Mouse (Mus musculus): ENCODE measurements around the gene Igll1. TPM values are rescaled to one million over a fixed set of nuclear protein-coding genes. Genes with fewer than 3 reads are reported as not detected.
"Not testable (repeated sequence)": the region's sequence is repeated elsewhere in the genome, so short reads cannot be mapped to it uniquely, and the experiment has no call there.

Gene Igll1
- total RNA-seq, 2 experiments from 2014 or later: not detected

DNA sequence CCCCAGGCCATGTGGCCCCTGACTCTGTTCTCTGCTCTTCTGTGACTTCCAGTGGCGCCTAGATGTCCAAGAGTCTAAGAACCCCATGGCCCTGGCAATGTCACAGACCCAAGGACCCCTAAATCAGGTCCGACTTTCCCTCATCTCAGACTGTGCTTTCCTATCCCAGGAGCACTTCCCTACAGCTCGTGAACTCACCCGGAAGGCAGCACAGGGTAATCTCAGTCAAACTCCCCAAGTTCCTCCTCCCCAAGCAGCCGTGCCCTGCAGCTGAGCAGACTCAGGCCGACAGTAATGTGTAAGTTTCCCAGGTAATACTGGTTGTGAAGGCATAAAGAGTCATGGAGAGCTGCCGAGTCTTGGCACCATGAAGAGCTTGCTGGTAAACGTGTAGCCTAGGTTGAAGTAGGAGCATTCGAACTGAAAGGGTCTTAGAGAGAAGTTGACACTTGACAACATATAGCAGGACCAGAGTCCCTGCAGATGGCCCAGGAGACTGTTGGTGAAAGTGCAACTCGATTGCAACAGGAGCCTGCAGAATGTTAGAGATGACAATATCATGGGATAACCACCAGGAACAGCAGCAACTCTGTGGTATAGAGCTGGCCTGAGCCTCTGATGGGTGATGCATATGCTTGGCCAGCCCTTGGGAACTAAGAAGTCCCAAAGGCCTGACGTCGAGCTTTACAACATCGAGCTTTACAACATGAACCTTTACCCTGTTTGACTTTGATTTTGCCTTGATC, 6.9 kb downstream of the Igll1 start:
- DNase-seq (ENCODE audit: low spot score in 2 of 2): no peak
- intact Hi-C loops (cut with DNase I): no loop called here

DNA sequence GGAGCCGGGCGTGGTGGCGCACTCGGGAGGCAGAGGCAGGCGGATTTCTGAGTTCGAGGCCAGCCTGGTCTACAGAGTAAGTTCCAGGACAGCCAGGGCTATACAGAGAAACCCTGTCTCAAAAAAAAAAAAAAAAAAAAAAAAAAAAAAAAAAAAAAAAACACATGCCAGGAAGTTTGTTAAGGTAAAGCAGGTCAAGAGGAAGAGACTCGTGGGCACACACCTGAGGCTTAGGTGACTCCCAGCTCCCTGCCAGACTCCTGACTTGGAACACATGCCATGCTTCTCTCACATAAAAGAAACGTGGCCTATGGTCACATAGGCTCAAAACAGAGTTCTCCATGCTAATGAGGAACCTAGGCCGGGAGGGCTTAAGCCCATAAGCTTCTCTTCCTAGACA, 7.7 kb downstream of the Igll1 start:
- DNase-seq (ENCODE audit: low spot score in 2 of 2); intact Hi-C loops (cut with DNase I): not testable (repeated sequence)

DNA sequence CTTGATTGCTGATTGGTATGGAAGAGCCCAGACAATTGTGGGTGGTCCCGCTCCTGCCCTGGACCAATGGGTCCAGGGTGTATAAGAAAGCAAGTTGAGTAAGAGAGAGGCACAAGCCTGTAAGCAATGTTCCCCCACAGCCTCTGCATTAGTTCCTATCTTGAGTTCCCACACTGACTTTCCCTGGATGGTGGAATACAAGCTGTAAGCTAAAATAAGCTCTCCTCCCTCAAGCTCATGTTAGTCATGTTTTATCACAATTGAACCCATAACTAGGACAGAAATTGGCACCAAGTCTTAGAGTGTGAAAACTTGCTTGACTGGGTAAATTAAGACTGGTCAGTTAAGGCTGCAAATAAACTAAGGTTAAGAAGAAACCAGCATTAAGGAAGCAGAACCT, 8.2 kb downstream of the Igll1 start:
- DNase-seq (ENCODE audit: low spot score in 2 of 2): no peak
- intact Hi-C loops (cut with DNase I): no loop called here

DNA sequence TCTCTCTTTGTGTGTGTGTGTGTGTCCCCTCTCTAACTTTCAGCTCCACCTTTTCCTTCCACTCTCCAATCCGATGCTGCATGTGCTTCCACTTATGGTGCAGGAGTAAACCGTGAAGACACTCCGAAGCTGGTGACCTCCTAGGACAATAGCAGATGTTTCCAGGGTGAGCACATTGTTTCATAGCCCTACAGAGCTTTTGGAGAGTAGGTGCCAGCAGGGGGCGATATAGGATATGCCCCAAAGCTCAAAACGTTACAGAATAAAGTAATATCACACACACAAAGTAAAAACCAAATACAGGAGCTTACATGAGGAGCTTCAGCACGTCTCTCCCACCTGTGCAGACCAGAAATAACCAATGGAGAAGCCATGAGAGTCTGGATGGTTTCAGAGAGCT, 8.9 kb downstream of the Igll1 start:
- intact Hi-C loops (cut with DNase I): no loop called here
- DNase-seq (ENCODE audit: low spot score in 2 of 2): peak; percentile 22 to 34

DNA sequence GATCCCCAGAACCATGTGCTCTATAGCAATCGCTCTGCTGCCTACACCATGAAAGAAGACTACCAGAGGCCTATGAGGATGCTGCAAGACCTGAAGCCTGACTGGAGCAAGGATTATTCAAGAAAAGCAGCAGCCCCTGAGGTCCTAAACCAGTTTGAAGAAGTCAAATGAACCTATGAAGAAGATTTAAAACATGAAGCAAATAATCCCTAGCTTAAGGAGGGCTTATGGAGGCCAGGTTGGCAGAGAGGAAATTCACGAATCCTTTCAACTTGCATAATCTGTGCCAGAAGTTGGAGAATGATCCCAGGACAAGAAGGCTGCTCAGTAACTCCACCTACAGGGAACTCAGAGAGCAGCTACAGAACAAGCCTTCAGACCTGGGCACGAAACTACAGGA, 11.4 kb downstream of the Igll1 start:
- no peak for DNase-seq (ENCODE audit: low spot score in 2 of 2)
- intact Hi-C loops (cut with DNase I): no loop called here

DNA sequence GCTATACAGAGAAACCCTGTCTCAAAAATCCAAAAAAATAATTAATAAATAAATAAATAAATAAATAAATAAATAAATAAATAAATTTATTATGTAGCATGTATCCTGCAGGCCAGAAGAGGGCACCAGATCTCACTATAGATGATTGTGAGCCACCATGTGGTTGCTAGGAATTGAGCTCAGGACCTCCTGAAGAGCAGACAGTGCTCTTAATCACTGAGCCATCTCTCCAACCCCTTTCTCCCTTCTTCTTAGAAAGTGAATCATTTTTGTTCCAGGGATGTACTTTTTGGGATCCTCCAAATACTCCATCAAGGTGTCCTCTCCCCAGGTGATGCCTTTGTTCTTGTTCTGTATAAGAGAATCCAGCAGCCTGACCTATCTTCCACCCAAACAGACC, 14.6 kb downstream of the Igll1 start:
- intact Hi-C loops (cut with DNase I): no loop called here
- DNase-seq (ENCODE audit: low spot score in 2 of 2): no peak

DNA sequence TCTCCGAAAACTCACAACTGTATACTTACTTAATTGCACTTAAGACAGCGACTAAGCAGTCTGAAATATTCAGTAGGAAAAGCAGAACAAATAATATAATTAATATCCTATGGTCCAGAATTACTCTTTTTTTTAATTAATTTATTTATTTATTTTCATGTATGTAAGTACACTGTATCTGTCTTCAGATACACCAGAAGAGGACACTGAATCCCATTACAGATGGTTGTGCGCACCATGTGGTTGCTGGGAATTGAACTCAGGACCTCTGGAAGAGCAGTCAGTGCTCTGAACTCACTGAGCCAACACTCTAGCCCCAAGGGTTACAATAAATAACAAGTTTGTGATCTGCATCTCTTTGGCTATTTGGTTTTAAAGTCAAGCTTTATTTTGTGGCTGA, 34.1 kb downstream of the Igll1 start:
- intact Hi-C loops (cut with DNase I): loop anchor here (1.0 kb wide), 1 partner anchor 19 kb away; no protein-coding TSS in a partner anchor
- DNase-seq (ENCODE audit: low spot score in 2 of 2): no peak

DNA sequence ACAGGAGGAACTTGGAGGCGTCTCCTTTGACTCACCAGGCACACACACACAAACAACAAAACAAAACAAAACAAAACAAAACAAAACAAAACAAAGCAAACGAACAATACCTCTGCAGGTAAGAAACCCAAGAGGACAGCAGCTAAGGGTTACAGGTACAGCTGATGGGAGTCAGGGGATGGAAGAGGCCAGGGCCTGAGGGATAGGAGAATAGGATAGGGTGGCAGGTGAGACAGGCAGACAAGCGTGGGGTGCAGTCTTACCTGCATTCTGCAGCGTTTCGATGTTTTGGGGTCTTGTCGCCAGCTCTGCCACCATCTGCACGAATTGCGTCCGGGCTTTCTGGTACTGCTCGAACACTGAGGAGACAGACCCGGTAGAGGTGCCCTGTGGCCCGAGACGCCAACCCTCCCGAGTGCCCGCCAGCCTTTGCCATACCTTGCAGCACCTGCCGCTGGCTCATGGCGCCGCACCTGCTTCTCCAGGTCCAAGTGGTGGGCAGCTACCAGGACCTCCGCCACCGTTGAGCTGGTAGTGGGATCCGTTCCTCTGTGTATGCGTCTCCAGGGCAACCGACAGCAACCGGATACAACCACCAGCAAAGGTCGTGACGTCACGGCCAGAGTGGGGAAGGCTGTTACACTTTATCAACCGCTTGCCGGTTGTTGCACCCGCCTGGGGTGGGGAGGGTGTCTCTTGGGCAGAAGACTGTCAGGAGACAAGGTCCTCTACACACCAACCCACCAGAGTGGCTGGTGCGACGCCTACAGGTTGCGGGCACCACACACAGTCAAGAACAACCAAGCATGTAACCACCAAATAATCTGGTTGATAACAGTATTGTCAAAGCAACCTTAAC, 34.8 kb downstream of the Igll1 start, which contains the start of gene Spag6l:
Gene Spag6l, minus strand, starts transcription at position 700 of the 859 bp plus-strand sequence.
- intact Hi-C loops (cut with DNase I): no loop called here
- peak; percentile 53 to 66 for DNase-seq (ENCODE audit: low spot score in 2 of 2)

DNA sequence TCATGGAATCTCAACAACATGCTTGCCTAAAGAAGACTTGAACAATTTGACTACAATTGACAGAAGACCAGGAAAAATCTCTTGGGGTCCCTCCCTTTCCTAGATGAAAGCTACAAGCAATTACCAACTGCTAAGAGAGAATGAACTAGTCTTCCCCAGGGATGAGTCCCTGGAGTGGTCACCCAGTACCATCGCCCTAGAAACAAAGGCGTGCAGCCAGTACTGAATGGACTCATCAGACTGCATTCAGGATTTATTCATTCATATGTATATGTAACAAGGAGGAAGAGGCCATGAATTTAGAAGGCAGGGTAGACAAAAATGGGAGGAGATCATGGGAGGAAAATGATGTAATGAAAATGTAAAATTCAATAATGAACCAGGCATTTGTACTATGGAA, 37.6 kb downstream of the Igll1 start:
- intact Hi-C loops (cut with DNase I): no loop called here
- no peak for DNase-seq (ENCODE audit: low spot score in 2 of 2)

DNA sequence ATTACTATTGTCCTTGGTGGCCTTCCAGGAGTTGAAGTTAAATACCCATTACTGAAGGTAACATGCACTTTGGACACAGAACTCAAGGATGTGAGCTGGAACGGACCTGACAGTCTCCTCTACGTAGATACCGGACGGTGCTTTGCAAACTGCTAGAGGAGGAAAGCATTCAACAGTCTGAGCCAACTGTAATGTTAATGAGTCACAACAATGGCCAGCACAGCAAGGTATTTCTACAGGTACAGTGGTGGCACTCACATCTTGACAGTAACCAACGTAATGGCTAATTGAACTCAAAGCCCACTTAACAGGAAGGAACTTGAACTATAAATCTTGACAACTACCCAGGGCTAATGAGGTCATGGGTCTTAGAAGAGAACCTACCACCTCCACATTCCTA, 38.3 kb downstream of the Igll1 start:
- no peak for DNase-seq (ENCODE audit: low spot score in 2 of 2)
- intact Hi-C loops (cut with DNase I): no loop called here

Other genes starting within 250 kb of the Igll1 start
- gene Olfr19, start 187.6 kb downstream of the Igll1 start, total RNA-seq (2021): not detected
- gene Spag6l, start 34.5 kb downstream of the Igll1 start, total RNA-seq (2021): 1 to 10 TPM; 8.4 to 9.3 TPM
- gene Top3b, start 6.8 kb upstream of the Igll1 start, total RNA-seq (2021): 10 to 100 TPM; 58.9 to 68.2 TPM
- gene Vpreb1, start 6.9 kb upstream of the Igll1 start, total RNA-seq (2021): not detected
- 10 to 100 TPM; 34.3 TPM for gene Ppm1f, start 32.5 kb upstream of the Igll1 start, total RNA-seq (2021)
- 100 to 1,000 TPM; 524 to 615 TPM for gene Mapk1, start 119.4 kb upstream of the Igll1 start, total RNA-seq (2021)
- 10 to 100 TPM; 61.7 to 62.2 TPM for gene Ypel1, start 205.7 kb upstream of the Igll1 start, total RNA-seq (2021)
- gene Ppil2, start 247.3 kb upstream of the Igll1 start, total RNA-seq (2021): 10 to 100 TPM; 84.7 to 85.2 TPM

Measured in left cerebral cortex, postnatal 14 days (tissue).